Mouse (Mus musculus) hindbrain, postnatal 0 days (tissue): Measurements from ENCODE around the gene Agl. TPM values are rescaled to one million over a fixed set of nuclear protein-coding genes. Genes with fewer than 3 reads are reported as not detected.
"Not testable (repeated sequence)": the region's sequence is repeated elsewhere in the genome, so short reads cannot be mapped to it uniquely, and the experiment has no call there.

ENCODE experiments used
- ATAC-seq: fragments of 200-750 bp; cut with Nextera tagmentation; 2 replicates; pipeline ENCODE4 v1.8.0; 2017; ENCODE audit warnings: mild to moderate bottlenecking, moderate TSS enrichment, moderate library complexity
- DNase-seq: peaks from one replicate; pipeline ENCODE4 v3.0.0-alpha.2; 2015; ENCODE audit warnings: low spot score
- H3K27ac ChIP-seq: fragments of 300-500 bp; sonication (generic); 2 replicates; pipeline ENCODE4 v1.5.1; 2014; ENCODE audit warnings: mild to moderate bottlenecking
- H3K27me3 ChIP-seq: fragments of 300-500 bp; sonication (generic); 2 replicates; pipeline ENCODE4 v1.6.1; 2014; ENCODE audit warnings: low read length, mixed read lengths; ENCODE audit not compliant: insufficient read depth
- H3K36me3 ChIP-seq: fragments of 300-500 bp; sonication (generic); 2 replicates; pipeline ENCODE4 v1.6.1; 2014; ENCODE audit warnings: low read length, mixed read lengths; ENCODE audit not compliant: insufficient read depth
- H3K4me1 ChIP-seq: fragments of 300-500 bp; sonication (generic); 2 replicates; pipeline ENCODE4 v1.6.1; 2014; ENCODE audit warnings: antibody characterized with exemption, low read length, mixed read lengths; ENCODE audit not compliant: insufficient read depth
- H3K4me2 ChIP-seq: fragments of 300-500 bp; sonication (generic); 2 replicates; pipeline ENCODE4 v1.6.1; 2014; ENCODE audit warnings: low read depth, mild to moderate bottlenecking, low read length, moderate library complexity, mixed read lengths
- H3K4me3 ChIP-seq: fragments of 300-500 bp; sonication (generic); 2 replicates; pipeline ENCODE4 v1.5.1; 2014; ENCODE audit warnings: low read length
- H3K9ac ChIP-seq: fragments of 300-500 bp; sonication (generic); replicated peaks from 2 replicates; pipeline ENCODE4 v1.6.1; 2014; ENCODE audit warnings: mild to moderate bottlenecking, low read length, moderate library complexity, mixed read lengths
- H3K9me3 ChIP-seq: fragments of 300-500 bp; sonication (generic); 2 replicates; pipeline ENCODE4 v1.6.1; 2016; ENCODE audit warnings: low read length, mixed read lengths
- CTCF ChIP-seq: IDR thresholded peaks from 2 replicates; pipeline ENCODE4 v1.5.1; 2016; ENCODE audit warnings: antibody characterized with exemption, control low read depth, low read depth
- WGBS: fragments of 180-500 bp; shearing (Covaris S2); extraction: QIAGEN DNeasy Blood & Tissue Kit; methylation state at CpG from one replicate; pipeline ENCODE4 v1.1.7; 2014; 5-methylcytosine and 5-hydroxymethylcytosine counted together
- polyA plus RNA-seq: library from polyadenylated mRNA; unstranded; fragments of >200 nt; fragmentation: Nextera tagmentation; extraction: Ambion mirVana; gene quantifications from 2 replicates; pipeline ENCODE4 v1.2.1, GENCODE M21; 2015
- total RNA-seq: library from RNA; depleted of rRNA; stranded (reverse); fragments of >200 nt; gene quantifications from 2 replicates; pipeline ENCODE4 v1.2.3, GENCODE M21; 2014

The Agl gene
- total and polyA plus RNA-seq, 2 experiments from 2014 or later: 13.9 to 14.3 TPM

GRCm38 (mm10) chr3:116784811-116785210 is 23.2 kb downstream of the Agl start:
- Histone ChIP-seq H3K4me2 (no peak overlapping the region), H3K27ac (no peak overlapping the region), H3K36me3 (peaks cover 56% of the 10 kb centered on the region), H3K9me3 (no peaks in the 10 kb centered on the region), H3K9ac (no peak overlapping the region), H3K27me3 (no peaks in the 10 kb centered on the region), H3K4me1 (no peaks in the 10 kb centered on the region), H3K4me3 (no peak overlapping the region)
- 91% methylated on average over 8 of the region's 8 CpGs for WGBS
- DNase-seq: no peak
- TF ChIP-seq CTCF: no peak
- ATAC-seq: no peak

DNA sequence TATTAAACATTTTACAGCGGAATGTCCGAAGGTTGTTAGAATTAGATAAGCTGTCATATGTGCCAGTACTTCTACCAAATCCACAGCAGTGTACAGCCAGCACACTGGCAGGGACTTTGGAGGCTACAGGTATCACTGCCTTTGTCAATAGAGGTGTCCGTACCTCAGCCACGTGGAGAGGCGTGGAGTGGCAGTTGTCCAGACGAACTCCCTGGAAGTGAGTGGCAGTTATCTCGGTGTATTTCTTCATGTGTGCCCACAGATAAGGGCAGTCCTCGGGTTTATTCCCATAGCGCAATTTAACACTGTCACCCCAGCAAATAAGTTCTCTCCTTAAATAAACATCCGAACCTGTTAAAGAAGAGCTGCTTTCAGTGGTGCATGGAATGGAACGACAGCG is 23.7 kb downstream of the Agl start:
- Histone ChIP-seq H3K4me3 (no peak overlapping the region), H3K4me1 (no peaks in the 10 kb centered on the region), H3K9ac (no peak overlapping the region), H3K4me2 (no peak overlapping the region), H3K27ac (no peak overlapping the region), H3K9me3 (no peaks in the 10 kb centered on the region), H3K27me3 (no peaks in the 10 kb centered on the region), H3K36me3 (peaks cover 56% of the 10 kb centered on the region)
- DNase-seq (no peak), ATAC-seq (no peak)
- no peak for TF ChIP-seq CTCF
- 96% methylated on average over 12 of the region's 12 CpGs for WGBS

GRCm38 (mm10) chr3:116776961-116777360 is 31.0 kb downstream of the Agl start:
- Histone ChIP-seq H3K9me3 (no peaks in the 10 kb centered on the region), H3K4me1 (no peaks in the 10 kb centered on the region), H3K27me3 (no peaks in the 10 kb centered on the region), H3K27ac (no peak overlapping the region), H3K9ac (no peak overlapping the region), H3K4me2 (no peak overlapping the region), H3K4me3 (no peak overlapping the region), H3K36me3 (peaks cover 59% of the 10 kb centered on the region)
- TF ChIP-seq CTCF: no peak
- DNase-seq (no peak), ATAC-seq (no peak)
- WGBS: 95% methylated on average over 2 of the region's 2 CpGs

DNA sequence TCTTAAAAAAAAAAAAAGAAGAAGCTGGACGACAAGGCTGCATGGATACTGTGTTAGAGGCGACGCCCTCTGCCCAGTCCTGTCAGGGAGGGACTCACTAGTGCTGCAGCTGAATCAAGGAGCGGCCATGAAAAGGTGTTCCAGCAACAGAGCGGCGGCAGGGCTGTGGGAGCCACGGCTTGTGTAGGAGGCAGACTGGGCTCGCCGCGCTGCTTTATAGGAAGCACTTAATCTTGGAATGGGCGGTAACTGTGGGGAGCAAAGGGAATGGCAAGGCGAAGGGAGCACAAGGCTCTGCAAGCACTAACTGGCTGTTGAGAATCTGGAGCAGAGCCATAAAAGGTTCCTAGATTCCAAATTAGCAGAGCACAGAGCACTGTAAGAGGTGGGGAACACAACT is 34.1 kb downstream of the Agl start:
- ATAC-seq (no peak), DNase-seq (no peak)
- peaks cover 48% of the 10 kb centered on the region for H3K36me3 ChIP-seq
- no peak overlapping the region for H3K9ac ChIP-seq
- H3K27ac ChIP-seq: no peak overlapping the region
- WGBS: 86% methylated on average over 12 of the region's 12 CpGs
- no peak overlapping the region for H3K4me3 ChIP-seq
- TF ChIP-seq CTCF: no peak
- H3K27me3 ChIP-seq: no peaks in the 10 kb centered on the region
- H3K9me3 ChIP-seq: no peaks in the 10 kb centered on the region
- H3K4me2 ChIP-seq: no peak overlapping the region
- no peaks in the 10 kb centered on the region for H3K4me1 ChIP-seq

- peak; percentile 66 for TF ChIP-seq CTCF
- no peaks in the 10 kb centered on the region for H3K27me3 ChIP-seq
- no peak overlapping the region for H3K4me3 ChIP-seq
- no peak overlapping the region for H3K4me2 ChIP-seq
- H3K36me3 ChIP-seq: peaks cover 36% of the 10 kb centered on the region; the same call in 1 of the 2 replicates
- no peak overlapping the region for H3K27ac ChIP-seq
- peak; percentile 51; the same call in 1 of the 2 replicates for ATAC-seq
- peak; percentile 10 for DNase-seq
- H3K9ac ChIP-seq: no peak overlapping the region
- no peaks in the 10 kb centered on the region for H3K4me1 ChIP-seq
- H3K9me3 ChIP-seq: no peaks in the 10 kb centered on the region
- WGBS: 88% methylated on average over 2 of the region's 2 CpGs
Observed at GRCm38 (mm10) chr3:116771597-116771996, 36.4 kb downstream of the Agl start.

DNA sequence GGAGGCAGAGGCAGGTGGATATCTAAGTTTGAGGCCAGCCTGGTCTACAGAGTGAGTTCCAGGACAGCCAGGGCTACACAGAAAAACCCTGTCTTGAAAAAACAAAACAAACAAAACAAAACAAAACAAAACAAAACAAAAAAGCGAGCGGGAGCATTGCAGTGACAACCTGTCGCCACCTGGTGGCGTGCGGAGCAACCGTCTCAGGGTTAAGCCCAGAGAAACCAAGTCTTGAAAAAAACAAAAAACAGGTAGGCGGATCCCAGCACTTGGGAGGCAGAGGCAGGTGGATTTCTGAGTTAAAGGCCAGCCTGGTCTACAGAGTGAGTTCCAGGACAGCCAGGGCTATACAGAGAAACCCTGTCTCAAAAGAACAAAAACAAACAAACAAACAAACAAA is 41.0 kb downstream of the Agl start:
- H3K27ac ChIP-seq, ATAC-seq, H3K9me3 ChIP-seq, H3K4me2 ChIP-seq, H3K4me3 ChIP-seq, H3K9ac ChIP-seq, H3K27me3 ChIP-seq, H3K4me1 ChIP-seq: not testable (repeated sequence)
- peaks cover 28% of the 10 kb centered on the region for H3K36me3 ChIP-seq
- peak; percentile 10 for DNase-seq
- WGBS: 92% methylated on average over 7 of the region's 7 CpGs
- TF ChIP-seq CTCF: peak; percentile 47

- ATAC-seq (no peak), DNase-seq (no peak)
- WGBS: 89% methylated on average over 8 of the region's 8 CpGs
- Histone ChIP-seq H3K4me1 (no peaks in the 10 kb centered on the region), H3K4me2 (no peak overlapping the region), H3K9me3 (no peaks in the 10 kb centered on the region), H3K9ac (no peak overlapping the region), H3K4me3 (no peak overlapping the region), H3K36me3 (peaks cover 32% of the 10 kb centered on the region), H3K27ac (no peak overlapping the region), H3K27me3 (no peaks in the 10 kb centered on the region)
- TF ChIP-seq CTCF: no peak
Observed at GRCm38 (mm10) chr3:116752818-116753217, 55.1 kb downstream of the Agl start.
